Mouse (Mus musculus): ENCODE data around the gene Zkscan5.
A peak's percentile ranks its signal among the peaks of the same experiment; 100 is the strongest.
"Not testable (repeated sequence)": the region's sequence is repeated elsewhere in the genome, so short reads cannot be mapped to it uniquely, and the experiment has no call there.

Zkscan5 gene

DNA sequence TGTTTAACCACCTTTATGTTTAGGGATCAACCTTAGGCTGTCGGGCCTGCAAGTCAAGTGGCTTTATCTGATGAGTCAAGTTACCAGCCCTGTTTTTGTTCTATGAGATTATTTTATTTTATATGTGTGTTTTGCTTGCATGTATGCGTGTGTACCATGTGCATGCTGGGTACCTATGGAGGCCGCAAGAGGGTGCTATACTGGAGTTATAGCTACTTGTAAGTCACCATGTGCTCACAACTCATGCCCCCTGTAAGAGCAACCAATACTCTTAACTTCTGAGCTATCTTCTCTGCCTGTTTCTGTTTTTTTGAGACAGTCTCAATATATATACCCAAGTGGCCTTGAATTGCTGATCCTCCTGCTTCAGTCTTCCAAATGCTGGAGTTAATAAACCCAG, 9.1 kb downstream of the Zkscan5 start:
- DNase-seq (ENCODE audit: low spot score) = no peak

DNA sequence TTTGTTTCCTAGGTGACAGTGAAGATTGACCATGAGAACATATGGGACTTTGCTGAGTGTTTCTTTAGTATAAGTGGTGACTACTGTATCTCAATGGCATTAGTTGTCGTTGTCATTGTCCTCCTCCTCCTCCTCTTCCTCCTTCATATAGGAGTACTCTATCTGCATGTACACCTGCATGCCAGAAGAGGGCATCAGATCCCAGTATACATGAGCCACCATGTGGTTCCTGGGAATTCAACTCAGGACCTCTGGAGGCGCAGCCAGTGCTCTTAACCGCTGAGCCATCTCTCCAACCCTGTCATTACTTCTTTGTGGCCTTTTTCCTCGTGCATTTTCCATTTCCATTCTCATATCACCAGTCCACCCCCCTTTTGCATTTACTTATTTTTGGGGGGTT, 10.3 kb downstream of the Zkscan5 start:
- DNase-seq (ENCODE audit: low spot score) = no peak

DNA sequence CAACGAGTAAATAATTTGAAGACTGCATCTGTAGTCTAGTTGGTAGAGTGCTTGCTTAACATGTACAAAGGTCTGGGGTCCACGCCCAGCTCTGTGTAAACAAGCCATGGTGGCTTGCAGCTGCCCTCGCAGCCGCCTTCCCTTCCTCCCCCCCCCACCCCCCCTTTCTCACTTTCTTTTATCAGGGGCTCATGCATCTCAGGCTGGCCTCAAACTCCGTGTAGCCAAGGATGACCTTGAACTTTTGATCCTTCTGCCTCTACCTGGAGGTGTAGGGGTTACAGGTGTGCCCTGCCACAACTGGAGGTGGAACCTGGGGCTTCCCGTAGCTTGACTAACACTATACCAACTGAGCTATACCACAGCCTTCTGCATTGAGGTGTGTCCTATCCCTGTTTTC, 13.4 kb downstream of the Zkscan5 start:
- no peak for DNase-seq (ENCODE audit: low spot score)

GRCm38 (mm10) chr5:145218206-145218605, 13.8 kb downstream of the Zkscan5 start:
- no peak for DNase-seq (ENCODE audit: low spot score)

DNA sequence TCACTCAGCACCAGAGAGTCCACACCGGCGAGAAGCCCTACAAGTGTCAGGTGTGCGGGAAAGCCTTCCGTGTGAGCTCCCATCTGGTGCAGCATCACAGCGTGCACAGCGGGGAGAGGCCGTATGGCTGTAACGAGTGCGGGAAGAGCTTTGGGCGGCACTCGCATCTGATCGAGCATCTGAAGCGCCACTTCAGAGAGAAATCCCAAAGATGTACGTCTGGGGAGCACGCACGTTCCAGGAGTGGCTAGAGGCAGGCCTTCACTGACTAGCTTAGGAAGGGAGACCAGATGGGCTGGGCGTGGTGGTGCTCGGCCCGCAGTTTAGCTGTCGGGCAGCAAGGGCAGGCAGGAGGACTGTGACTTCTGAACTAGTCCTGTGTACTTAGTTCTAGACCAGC, 14.3 kb downstream of the Zkscan5 start:
- DNase-seq (ENCODE audit: low spot score) = no peak

GRCm38 (mm10) chr5:145219981-145220380, 15.6 kb downstream of the Zkscan5 start:
- no peak for DNase-seq (ENCODE audit: low spot score)

DNA sequence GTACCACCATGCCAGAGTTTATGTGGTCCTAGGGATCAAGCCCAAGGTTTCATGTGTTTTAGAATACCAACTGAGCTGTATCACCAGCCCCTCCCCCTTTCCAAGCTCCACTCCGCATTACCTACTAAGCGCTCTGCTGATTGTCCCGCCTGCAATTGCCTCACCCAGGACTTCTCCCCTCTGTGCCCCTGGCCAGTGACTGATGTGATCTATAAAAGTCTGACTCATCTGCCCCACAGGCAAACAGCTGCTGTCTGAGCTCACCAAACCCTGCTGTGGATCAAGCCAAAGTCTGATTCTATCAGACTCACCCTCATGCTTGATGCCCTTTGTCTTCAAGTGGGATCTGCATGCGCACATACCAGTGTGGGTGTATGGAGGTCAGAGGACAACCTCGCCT, 18.5 kb downstream of the Zkscan5 start:
- DNase-seq (ENCODE audit: low spot score) = peak; percentile 54

GRCm38 (mm10) chr5:145223395-145223794, 19.0 kb downstream of the Zkscan5 start:
- DNase-seq (ENCODE audit: low spot score) = no peak

GRCm38 (mm10) chr5:145226453-145226852, 22.1 kb downstream of the Zkscan5 start:
- no peak for DNase-seq (ENCODE audit: low spot score)

DNA sequence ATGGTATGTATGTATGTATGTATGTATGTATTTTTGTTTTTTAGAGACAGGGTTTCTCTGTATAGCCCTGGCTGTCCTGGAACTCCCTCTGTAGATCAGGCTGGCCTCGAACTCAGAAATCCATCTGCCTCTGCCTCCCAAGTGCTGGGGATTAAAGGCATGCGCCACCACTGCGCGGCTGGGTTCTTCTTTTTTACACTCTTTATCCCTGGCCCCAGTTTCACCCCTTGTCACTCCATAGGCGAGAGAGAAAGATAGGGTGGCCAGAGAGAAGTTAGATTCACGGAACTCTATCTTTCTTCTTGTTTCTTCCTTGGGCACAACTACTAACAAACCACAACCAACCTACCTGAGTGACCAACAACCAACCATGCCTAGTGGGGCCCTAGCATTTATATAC, 24.9 kb downstream of the Zkscan5 start:
- not testable (repeated sequence) for DNase-seq (ENCODE audit: low spot score)

- DNase-seq (ENCODE audit: low spot score) = no peak
These were observed 26.3 kb downstream of the Zkscan5 start for GRCm38 (mm10) chr5:145230641-145231040.

DNA sequence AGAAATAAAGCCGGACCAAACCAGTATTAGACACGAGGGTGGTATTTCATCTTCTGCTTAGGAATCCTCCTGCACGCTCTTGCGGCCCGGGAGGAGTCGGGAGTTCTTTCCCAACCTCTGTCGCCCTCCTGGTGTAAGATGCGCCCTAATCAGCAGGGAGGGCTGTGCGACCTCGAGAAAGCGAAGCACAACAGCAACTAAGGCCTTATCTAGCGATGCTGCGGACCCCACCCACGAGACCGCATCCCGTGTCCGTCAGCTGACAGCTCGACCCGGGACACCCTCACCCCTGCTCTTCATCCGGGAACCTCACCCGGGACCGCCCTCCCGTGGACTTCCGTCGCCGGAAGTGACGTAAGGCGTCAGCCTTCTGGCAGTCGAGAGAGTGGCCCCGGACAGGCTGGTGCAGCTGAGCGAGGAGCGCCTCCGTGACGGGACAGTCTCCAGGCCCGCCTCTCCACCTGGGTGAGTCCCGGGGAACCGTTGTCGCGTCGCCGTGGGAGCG, 27.1 kb downstream of the Zkscan5 start, which contains the start of gene Zfp655:
Gene Zfp655, plus strand, starts transcription at position 349 of the 505 bp plus-strand sequence.
- DNase-seq (ENCODE audit: low spot score) = peak; percentile 97

GRCm38 (mm10) chr5:145231893-145232411, 27.6 kb downstream of the Zkscan5 start:
- peak; percentile 73 for DNase-seq (ENCODE audit: low spot score)

- DNase-seq (ENCODE audit: low spot score) = peak; percentile 65
These were observed 30.3 kb downstream of the Zkscan5 start for GRCm38 (mm10) chr5:145234636-145235035.

GRCm38 (mm10) chr5:145249520-145249919, 45.2 kb downstream of the Zkscan5 start:
- DNase-seq (ENCODE audit: low spot score) = no peak
